Mouse (Mus musculus) erythroblast, embryonic 14.5 days (primary cell): Measurements from ENCODE around the gene Slc4a1.
"Not testable (repeated sequence)": the region's sequence is repeated elsewhere in the genome, so short reads cannot be mapped to it uniquely, and the experiment has no call there.

Experiments
- GATA1 ChIP-seq: IDR thresholded peaks from 2 replicates; pipeline ENCODE4 v1.6.1; 2012; ENCODE audit warnings: low read length, inconsistent platforms, mixed read lengths
- TAL1 ChIP-seq: IDR thresholded peaks from 3 replicates; pipeline ENCODE4 v1.6.1; 2012; ENCODE audit warnings: low read length, inconsistent platforms, mixed read lengths

- not testable (repeated sequence) for TF ChIP-seq GATA1, TAL1
Measured at GRCm38 (mm10) chr11:102389436-102389835, 23.4 kb upstream of the Slc4a1 start.
